Mouse (Mus musculus): ENCODE measurements around the gene Scd3. TPM values are rescaled to one million over a fixed set of nuclear protein-coding genes. Genes with fewer than 3 reads are reported as not detected.

Scd3 gene
- 0.22 TPM in 1 of 2 replicates, not detected in the other for polyA plus RNA-seq (2015; fragmentation: Nextera tagmentation; extraction: Ambion mirVana)

DNA sequence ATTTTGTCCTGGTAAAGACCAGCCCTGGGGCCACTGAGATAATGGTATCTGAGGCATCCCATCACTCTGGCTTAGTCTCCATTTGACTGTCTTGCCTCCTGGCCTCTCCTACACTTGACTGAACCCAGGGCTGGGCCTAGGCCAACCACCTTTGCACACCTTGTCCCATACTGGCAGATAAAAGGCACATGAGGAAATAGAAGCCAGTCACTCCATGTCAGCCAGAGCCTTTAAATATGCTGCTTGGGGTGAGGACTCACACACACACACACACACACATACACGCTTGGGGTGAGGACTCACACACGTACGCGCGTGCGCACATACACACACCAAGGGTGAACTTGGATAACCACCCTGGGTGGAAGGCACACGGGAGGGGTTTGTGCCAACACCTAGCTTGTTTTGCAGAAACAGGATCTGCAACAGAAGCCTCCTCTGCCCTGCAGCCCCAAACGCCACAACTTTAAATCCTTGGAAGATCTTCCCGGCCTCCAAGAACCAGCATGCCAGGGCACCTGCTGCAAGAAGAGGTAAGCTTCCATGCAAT is at the start of gene Scd3:
TSS of gene Scd3 (plus strand) at position 255 of the 550 bp plus-strand sequence.
- Histone ChIP-seq H3K27ac (no peak within 1 kb of the TSS), H3K36me3 (no peaks in the 10 kb centered on the region), H3K27me3 (no peaks in the 10 kb centered on the region), H3K4me2 (no peak within 1 kb of the TSS), H3K9me3 (no peaks in the 10 kb centered on the region), H3K9ac (no peak within 1 kb of the TSS), H3K4me3 (no peak within 1 kb of the TSS), H3K4me1 (no peaks in the 10 kb centered on the region)
- no peak for ATAC-seq (ENCODE audit: insufficient number of reproducible peaks, insufficient read depth, low FRiP score, low TSS enrichment, low read depth)
- whole genome bisulfite sequencing = 90% methylated on average over 9 of the region's 9 CpGs

DNA sequence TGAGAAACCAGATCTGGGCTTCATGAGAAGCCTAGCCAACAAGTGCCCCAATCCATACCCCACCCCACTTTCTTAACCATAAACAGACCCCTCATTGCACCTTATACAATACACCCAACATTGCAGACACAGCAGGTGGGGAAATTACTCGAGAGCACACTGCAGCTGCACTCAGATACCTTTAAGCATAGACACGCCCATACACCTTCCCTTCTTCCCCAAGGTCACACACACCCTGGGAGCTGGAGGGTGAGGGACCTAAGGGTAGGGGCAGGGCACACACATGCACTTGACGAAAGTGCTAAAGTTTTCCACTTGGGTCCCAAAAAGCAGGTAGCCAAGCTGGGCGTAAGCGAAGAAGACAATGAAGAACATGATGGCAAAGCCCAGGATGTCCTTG is 49.3 kb upstream of the Scd3 start:
- Histone ChIP-seq H3K9ac (no peak overlapping the region), H3K9me3 (no peaks in the 10 kb centered on the region), H3K4me2 (no peak overlapping the region), H3K27me3 (peaks cover 50% of the 10 kb centered on the region), H3K4me1 (no peaks in the 10 kb centered on the region), H3K36me3 (no peaks in the 10 kb centered on the region), H3K4me3 (no peak overlapping the region), H3K27ac (no peak overlapping the region)
- no peak for ATAC-seq (ENCODE audit: insufficient number of reproducible peaks, insufficient read depth, low FRiP score, low TSS enrichment, low read depth)
- 76% methylated on average over 5 of the region's 5 CpGs for WGBS

DNA sequence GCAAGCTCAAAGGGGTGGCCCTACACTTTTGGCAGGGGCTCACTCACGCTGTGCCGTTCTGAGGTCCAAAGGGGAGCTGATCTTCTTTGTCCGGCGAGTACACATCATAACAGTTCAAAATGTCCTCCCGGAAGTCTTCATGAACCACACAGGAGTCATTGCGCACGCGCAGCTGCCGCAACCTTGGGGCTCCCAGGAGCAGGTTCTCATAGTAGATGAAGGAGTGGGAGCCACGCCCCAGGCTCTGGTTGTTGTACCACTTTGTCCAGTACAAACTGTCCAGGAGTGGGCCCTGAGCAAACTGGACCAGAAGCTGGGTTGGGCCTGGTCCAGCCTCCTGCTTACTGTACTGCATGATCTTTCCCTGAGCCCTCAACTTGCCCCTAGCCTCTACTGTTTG is 46.1 kb upstream of the Scd3 start:
- WGBS = 92% methylated on average over 10 of the region's 10 CpGs
- Histone ChIP-seq H3K4me2 (no peak overlapping the region), H3K9me3 (no peaks in the 10 kb centered on the region), H3K4me3 (no peak overlapping the region), H3K9ac (no peak overlapping the region), H3K36me3 (no peaks in the 10 kb centered on the region), H3K4me1 (no peaks in the 10 kb centered on the region), H3K27ac (no peak overlapping the region), H3K27me3 (peaks cover 42% of the 10 kb centered on the region)
- ATAC-seq (ENCODE audit: insufficient number of reproducible peaks, insufficient read depth, low FRiP score, low TSS enrichment, low read depth) = no peak

- Histone ChIP-seq H3K4me2 (no peak overlapping the region), H3K27ac (no peak overlapping the region), H3K36me3 (no peaks in the 10 kb centered on the region), H3K9ac (no peak overlapping the region), H3K9me3 (no peaks in the 10 kb centered on the region), H3K27me3 (peaks cover 23% of the 10 kb centered on the region; the same call in 1 of the 2 replicates), H3K4me3 (no peak overlapping the region), H3K4me1 (no peaks in the 10 kb centered on the region)
- ATAC-seq (ENCODE audit: insufficient number of reproducible peaks, insufficient read depth, low FRiP score, low TSS enrichment, low read depth) = no peak
- WGBS = 85% methylated on average over 3 of the region's 3 CpGs
Measured at GRCm38 (mm10) chr19:44159386-44159785, 43.7 kb upstream of the Scd3 start.

GRCm38 (mm10) chr19:44161515-44161914 is 41.6 kb upstream of the Scd3 start:
- WGBS = 7% methylated on average over 3 of the region's 3 CpGs
- ATAC-seq (ENCODE audit: insufficient number of reproducible peaks, insufficient read depth, low FRiP score, low TSS enrichment, low read depth) = no peak

GRCm38 (mm10) chr19:44174835-44175234 is 28.2 kb upstream of the Scd3 start:
- H3K9ac ChIP-seq = no peak overlapping the region
- H3K27me3 ChIP-seq = no peaks in the 10 kb centered on the region
- H3K4me1 ChIP-seq = no peaks in the 10 kb centered on the region
- H3K27ac ChIP-seq = no peak overlapping the region
- no peak overlapping the region for H3K4me2 ChIP-seq
- H3K4me3 ChIP-seq = no peak overlapping the region
- ATAC-seq (ENCODE audit: insufficient number of reproducible peaks, insufficient read depth, low FRiP score, low TSS enrichment, low read depth) = no peak
- no peaks in the 10 kb centered on the region for H3K9me3 ChIP-seq
- no peaks in the 10 kb centered on the region for H3K36me3 ChIP-seq
- 67% methylated on average over 8 of the region's 8 CpGs for WGBS

More at GRCm38 (mm10) chr19:44161515-44161914, 41.6 kb upstream of the Scd3 start:
- Histone ChIP-seq H3K9ac (no peak overlapping the region), H3K4me1 (no peaks in the 10 kb centered on the region), H3K27ac (no peak overlapping the region), H3K27me3 (peaks cover 9% of the 10 kb centered on the region; the same call in 1 of the 2 replicates), H3K36me3 (no peaks in the 10 kb centered on the region), H3K9me3 (no peaks in the 10 kb centered on the region), H3K4me3 (no peak overlapping the region), H3K4me2 (no peak overlapping the region)

- H3K27me3 ChIP-seq = no peaks in the 10 kb centered on the region
- no peaks in the 10 kb centered on the region for H3K9me3 ChIP-seq
- H3K36me3 ChIP-seq = no peaks in the 10 kb centered on the region
- no peaks in the 10 kb centered on the region for H3K4me1 ChIP-seq
- no peak overlapping the region for H3K4me2 ChIP-seq
- H3K9ac ChIP-seq = no peak overlapping the region
- no peak for ATAC-seq (ENCODE audit: insufficient number of reproducible peaks, insufficient read depth, low FRiP score, low TSS enrichment, low read depth)
- no peak overlapping the region for H3K4me3 ChIP-seq
- no peak overlapping the region for H3K27ac ChIP-seq
- WGBS = 83% methylated on average over 3 of the region's 3 CpGs
Measured at GRCm38 (mm10) chr19:44176741-44177140, 26.3 kb upstream of the Scd3 start.

DNA sequence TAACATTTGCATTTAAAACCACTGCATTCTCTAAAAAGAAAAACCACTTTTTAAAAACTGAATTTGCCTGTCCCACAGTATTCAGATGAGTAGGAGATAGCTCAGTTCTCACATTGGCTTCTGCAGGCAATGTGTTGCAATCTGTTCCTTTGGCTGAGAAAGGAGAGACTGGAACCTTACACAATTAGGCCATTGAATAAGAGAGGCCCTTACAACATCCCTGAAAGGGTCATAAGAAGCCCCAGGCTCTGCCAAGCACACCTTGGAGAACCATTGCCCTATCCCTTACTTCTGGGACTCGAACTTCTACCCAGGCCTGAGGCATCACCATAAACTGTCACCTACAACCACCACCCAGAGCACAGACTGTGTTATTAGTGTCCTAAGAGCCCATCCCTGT is 22.6 kb upstream of the Scd3 start:
- Histone ChIP-seq H3K4me1 (no peaks in the 10 kb centered on the region), H3K27ac (no peak overlapping the region), H3K36me3 (no peaks in the 10 kb centered on the region), H3K9me3 (no peaks in the 10 kb centered on the region), H3K4me3 (no peak overlapping the region), H3K9ac (no peak overlapping the region), H3K4me2 (no peak overlapping the region), H3K27me3 (no peaks in the 10 kb centered on the region)
- ATAC-seq (ENCODE audit: insufficient number of reproducible peaks, insufficient read depth, low FRiP score, low TSS enrichment, low read depth) = no peak
- WGBS = 76% methylated on average over 1 of the region's 1 CpGs

DNA sequence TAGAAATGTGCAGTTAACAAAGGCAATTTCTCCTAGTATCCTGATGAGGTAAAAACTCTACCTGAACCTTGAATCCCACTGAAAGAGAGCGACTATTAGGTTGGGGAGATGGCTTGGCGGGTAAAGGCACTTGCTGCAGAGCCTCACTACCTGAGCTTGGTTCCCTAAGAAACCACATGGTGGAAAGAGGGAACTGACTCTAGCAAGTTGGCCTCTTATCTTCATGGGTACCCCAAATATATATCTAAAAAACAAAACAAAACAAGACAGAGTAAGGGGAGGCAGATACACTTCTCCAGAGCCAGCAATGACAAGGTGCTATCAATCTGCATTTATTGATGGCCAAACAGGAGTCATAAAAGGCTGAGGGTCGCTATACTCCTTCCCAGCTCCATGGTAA is 19.1 kb upstream of the Scd3 start:
- Histone ChIP-seq H3K27ac (no peak overlapping the region), H3K4me1 (no peaks in the 10 kb centered on the region), H3K4me3 (no peak overlapping the region), H3K36me3 (no peaks in the 10 kb centered on the region), H3K4me2 (no peak overlapping the region), H3K9me3 (no peaks in the 10 kb centered on the region), H3K27me3 (no peaks in the 10 kb centered on the region), H3K9ac (no peak overlapping the region)
- no peak for ATAC-seq (ENCODE audit: insufficient number of reproducible peaks, insufficient read depth, low FRiP score, low TSS enrichment, low read depth)
- 77% methylated on average over 3 of the region's 3 CpGs for WGBS

GRCm38 (mm10) chr19:44189056-44189455 is 14.0 kb upstream of the Scd3 start:
- Histone ChIP-seq H3K4me1 (no peaks in the 10 kb centered on the region), H3K4me3 (no peak overlapping the region), H3K9me3 (no peaks in the 10 kb centered on the region), H3K9ac (no peak overlapping the region), H3K4me2 (no peak overlapping the region), H3K27me3 (no peaks in the 10 kb centered on the region), H3K27ac (no peak overlapping the region), H3K36me3 (no peaks in the 10 kb centered on the region)
- no peak for ATAC-seq (ENCODE audit: insufficient number of reproducible peaks, insufficient read depth, low FRiP score, low TSS enrichment, low read depth)
- WGBS = 78% methylated on average over 4 of the region's 4 CpGs

- H3K27me3 ChIP-seq = no peaks in the 10 kb centered on the region
- no peaks in the 10 kb centered on the region for H3K36me3 ChIP-seq
- no peaks in the 10 kb centered on the region for H3K4me1 ChIP-seq
- H3K9ac ChIP-seq = no peak within 1 kb of the TSS
- H3K9me3 ChIP-seq = no peaks in the 10 kb centered on the region
- 52% methylated on average over 3 of the region's 3 CpGs for WGBS
- no peak within 1 kb of the TSS for H3K27ac ChIP-seq
- no peak for ATAC-seq (ENCODE audit: insufficient number of reproducible peaks, insufficient read depth, low FRiP score, low TSS enrichment, low read depth)
- H3K4me2 ChIP-seq = no peak within 1 kb of the TSS
- H3K4me3 ChIP-seq = no peak within 1 kb of the TSS
Measured at GRCm38 (mm10) chr19:44192342-44192741, 10.7 kb upstream of the Scd3 start, which contains the start of gene Pkd2l1. TSS of gene Pkd2l1 (minus strand) at chr19:44192442.

DNA sequence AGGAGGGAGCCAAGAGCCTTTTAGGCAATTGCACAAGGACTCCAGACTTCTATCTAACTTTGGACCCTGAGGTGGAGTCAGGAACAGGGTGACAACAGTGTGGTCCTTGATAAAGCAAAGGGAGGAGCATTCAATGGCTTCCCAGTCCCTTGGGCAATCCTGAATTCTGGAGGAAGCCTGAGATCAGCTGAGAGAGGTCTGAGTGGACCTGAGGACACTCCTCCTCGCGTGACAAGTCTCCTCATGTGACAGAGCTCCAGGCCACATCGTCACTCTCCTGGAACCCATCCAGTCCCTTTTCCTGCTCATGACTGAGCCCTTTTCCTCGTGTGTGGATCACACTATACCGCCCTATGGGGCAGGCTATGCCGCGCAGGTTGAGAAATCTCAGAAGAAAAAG is 9.2 kb upstream of the Scd3 start:
- H3K9me3 ChIP-seq = no peaks in the 10 kb centered on the region
- ATAC-seq (ENCODE audit: insufficient number of reproducible peaks, insufficient read depth, low FRiP score, low TSS enrichment, low read depth) = no peak
- no peak overlapping the region for H3K27ac ChIP-seq
- no peaks in the 10 kb centered on the region for H3K36me3 ChIP-seq
- H3K4me3 ChIP-seq = no peak overlapping the region
- no peak overlapping the region for H3K4me2 ChIP-seq
- no peaks in the 10 kb centered on the region for H3K4me1 ChIP-seq
- H3K27me3 ChIP-seq = no peaks in the 10 kb centered on the region
- H3K9ac ChIP-seq = no peak overlapping the region
- WGBS = 76% methylated on average over 7 of the region's 7 CpGs

All from embryonic facial prominence, embryonic 13.5 days (tissue).